Mouse (Mus musculus): ENCODE measurements at regions not wholly inside any gene's neighbourhood (a gene's known extent, or its start where the extent isn't known, plus 50 kb on each side); places are given as distances from the start of the nearest gene placed in this dataset.

DNA sequence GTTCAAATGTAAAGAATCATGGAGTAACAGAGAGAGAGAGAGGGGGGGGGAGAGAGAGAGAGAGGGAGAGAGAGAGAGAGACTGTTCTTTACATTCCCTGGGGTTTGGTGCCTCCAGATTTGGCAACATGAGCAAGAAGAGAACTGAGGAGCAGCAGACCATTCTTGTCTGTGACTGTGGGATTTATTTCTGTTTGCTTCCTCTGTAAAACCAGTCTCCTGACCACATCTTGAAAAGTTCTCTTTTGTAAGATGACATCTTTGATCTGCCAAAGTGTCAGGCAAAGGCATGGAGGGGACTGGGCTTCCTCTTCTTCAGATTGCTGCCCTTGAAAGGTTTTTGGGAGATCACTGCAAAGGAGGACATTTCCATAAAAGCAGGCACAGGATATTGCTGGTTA lies 376.3 kb downstream of the Kcnj2 start:
- DNase-seq (ENCODE audit: low read depth, low spot score) = no peak

DNA sequence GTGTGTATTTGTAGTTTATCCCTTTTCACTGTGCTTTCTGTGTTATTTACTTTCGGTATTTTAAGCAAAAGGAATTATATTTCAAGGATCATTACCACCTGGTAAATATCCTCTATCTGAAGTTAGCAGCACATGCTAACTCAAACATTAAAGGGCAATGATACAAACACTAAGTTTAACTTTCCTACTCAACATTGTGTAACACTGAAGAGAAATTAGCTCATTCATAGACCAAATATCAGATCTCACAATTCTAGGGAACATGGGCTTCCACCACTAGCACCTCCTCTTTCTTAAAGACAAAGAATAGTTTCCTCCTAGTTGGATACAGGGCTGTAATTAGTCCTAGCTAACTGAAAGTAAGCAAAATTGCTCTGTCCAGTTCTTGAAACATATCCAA lies 377.4 kb downstream of the Kcnj2 start:
- DNase-seq (ENCODE audit: low read depth, low spot score) = no peak

DNA sequence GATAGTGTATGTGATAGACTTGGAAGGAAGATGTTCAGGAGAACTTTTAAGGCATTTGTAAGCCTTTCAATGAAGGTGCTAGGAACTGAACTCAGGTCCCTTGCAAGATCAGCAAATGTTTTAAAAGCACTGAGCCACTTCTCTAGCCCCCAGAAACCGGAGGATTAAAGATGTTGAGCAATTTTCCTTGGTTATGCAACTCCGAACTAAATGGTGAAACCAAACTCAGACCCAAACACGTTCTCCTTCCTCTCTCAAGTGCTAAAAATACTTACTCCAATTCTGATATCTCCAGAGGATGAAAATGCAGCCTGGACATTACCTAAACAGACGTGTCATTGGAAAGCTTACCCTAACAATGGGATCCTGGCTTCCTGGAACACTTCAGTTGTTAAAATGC lies 378.8 kb downstream of the Kcnj2 start:
- DNase-seq (ENCODE audit: low read depth, low spot score) = no peak

DNA sequence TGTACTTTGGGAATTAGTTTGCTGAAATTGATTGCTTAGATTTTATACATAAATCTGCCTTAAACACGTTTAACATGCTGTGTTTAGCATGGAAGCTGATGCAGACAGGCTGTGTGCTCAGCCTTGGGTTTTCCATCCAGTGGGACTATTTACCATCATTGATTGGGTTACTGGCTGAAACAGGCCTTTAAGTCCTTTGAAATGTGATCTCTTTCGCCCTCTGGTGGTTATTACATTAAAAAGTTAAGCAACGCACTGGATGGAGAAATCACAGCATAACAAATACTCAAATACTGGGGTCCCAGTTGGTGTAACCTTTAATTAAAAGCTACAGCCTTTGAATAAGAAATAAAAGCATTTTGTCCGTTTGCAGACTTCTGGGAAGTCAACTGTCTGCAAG lies 379.8 kb downstream of the Kcnj2 start:
- DNase-seq (ENCODE audit: low read depth, low spot score) = no peak

DNA sequence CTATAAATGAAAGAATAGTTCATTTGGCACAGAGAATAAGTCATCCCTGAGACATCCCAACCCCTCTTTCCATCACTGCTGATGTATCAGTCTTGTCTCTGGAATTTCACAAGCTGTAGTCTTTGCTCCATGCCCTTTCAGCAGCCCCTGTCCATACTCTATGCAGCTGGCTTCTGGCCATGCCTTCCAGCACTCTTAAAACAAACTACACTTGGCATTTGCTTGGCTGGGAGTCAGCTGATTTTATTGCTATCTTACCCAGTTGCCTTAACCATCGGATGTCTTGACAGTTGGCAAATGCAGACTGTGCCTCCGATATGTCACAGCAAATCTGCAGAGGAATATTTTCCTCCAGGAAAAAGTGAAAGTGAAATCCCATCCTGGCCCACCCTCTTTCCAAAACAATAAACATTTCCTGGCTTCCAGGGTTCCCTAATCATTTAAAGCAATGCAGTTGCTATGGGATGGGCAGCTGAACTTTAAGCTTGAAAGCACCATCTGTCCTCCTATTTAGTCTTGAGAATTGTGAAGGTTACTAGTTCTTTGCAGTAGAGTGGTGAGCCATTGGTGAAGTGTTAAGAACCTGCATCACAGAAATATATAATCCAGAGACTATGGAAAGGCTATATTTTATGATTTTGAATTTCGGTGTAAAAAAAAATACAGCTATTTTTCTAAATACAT lies 385.0 kb downstream of the Kcnj2 start:
- DNase-seq (ENCODE audit: low read depth, low spot score) = peak; percentile 60

DNA sequence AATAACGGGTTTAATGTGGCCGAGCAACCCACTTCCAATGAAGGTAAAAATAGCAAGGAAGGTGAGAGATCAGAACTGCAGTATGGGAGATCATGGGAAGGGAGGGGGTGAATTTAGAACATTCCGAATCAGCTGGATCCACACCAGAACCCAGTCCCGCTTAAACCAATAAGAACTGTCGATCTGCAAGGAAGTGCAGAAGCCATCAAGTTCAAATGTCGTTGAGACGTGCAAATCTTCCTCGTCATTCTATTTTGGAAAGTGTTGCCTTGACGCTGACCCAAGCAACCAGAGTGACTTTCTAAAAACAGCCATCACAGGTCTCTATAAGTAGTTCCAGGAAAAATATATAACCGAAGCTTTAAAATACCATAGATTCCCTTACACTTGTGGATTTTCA lies 394.1 kb downstream of the Kcnj2 start:
- DNase-seq (ENCODE audit: low read depth, low spot score) = no peak

DNA sequence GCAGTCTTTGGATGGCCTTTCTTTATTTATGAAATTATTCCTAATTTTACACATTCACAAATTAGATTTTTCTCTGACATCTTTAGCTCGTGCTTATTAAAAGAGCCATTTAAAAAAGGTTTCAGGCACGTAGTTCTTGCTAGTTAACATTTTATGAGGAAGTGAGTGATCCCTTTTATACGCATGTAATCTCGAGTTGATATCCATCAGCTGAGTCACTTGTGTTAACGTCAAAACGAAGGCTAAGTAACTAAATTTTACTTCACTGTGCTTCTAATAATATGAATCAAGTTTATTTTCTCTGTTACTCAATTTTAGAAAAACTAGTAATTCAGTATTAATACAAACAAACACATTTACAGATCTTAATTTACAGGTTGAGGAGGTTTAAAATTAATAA lies 419.0 kb downstream of the Kcnj2 start:
- DNase-seq (ENCODE audit: low read depth, low spot score) = no peak

DNA sequence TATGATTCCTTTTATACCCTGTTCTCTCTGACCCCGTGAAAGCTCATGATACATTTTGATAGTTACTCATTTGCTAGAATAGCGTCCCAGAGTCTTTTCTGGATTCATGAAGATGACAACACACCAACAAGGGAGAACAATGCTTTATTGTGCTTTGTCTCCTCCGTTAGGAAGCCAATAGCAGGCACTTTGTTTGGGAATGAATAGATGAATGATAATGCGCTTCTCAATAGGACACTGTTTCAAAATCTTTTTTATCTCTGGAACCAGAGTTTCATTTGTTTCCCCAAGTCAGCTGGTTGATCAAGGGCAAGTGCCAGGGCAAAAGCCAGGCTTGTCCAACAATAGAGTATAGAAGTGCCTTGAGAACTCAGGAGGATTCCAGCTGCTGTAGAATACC lies 446.5 kb downstream of the Kcnj2 start:
- no peak for DNase-seq (ENCODE audit: low read depth, low spot score)

DNA sequence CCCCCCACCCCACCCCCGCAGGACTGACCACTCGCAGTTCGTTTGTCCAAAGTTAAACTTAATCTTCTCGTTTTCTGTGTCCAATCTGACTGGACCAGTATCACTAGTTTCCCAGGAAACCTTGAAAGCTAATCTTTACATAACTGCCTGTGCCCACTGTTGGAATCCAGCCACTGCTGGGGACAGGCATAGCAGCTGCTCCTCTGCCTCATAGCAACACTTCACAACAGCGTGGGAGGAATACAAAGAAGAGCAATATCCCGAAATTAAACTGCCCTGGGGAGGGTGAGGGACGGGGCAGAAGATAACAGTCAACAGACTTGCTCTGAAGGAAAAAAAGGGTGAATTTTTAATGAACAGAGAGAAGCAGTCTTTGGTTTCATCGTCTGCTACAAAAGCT lies 456.8 kb downstream of the Kcnj2 start:
- DNase-seq (ENCODE audit: low read depth, low spot score) = no peak

DNA sequence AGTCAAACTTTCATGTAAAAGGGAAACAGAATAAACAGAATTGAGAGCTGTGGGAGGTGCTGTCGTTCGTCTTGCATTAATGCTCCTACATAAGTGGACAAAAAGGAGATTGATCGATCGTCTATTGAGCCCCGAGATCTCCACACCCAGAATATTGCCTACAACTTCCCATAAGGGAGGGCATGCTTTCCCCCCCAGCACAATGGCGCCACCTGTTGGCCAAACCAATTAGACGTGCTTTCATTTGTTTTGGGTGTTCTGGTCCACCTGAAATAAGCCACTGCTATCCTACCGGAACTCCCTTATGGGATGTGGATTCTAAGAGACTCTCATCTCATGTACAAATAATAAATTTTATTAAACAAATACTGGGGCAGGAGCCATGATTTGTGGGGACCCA lies 457.5 kb downstream of the Kcnj2 start:
- DNase-seq (ENCODE audit: low read depth, low spot score) = no peak

DNA sequence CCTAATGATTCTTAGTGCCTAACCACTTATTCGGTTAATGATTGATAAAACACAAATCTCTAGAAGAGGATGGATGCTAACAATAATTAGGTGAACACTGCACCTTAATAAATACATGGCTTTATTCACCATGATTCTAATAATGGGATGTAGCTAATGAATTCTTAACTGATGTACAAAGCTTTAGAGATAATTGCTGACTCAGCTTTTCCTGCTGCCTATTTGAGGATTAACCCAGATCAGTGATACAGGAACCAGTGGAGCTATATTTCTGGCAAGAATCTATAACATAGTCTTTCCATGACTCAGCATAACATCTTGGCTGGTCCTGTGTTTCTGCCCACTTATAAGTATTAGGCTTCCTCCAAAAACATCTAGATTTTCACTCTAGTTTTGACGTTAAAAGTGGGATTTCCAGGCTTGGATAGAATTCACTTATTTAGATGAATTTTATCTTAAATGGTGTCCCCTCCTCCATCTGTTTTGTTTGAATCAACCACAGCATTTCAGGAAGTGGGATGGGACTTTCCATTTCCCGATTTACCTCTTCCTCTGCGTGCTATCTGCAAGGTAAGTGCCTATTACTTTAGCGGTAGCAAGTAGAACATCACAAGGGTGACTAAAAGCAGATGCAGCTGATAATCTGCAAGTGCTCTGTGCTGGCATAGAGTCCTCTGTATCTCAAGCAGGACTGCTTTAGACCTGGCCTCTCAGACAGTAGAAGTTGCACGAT lies 460.2 kb downstream of the Kcnj2 start:
- no peak for DNase-seq (ENCODE audit: low read depth, low spot score)

DNA sequence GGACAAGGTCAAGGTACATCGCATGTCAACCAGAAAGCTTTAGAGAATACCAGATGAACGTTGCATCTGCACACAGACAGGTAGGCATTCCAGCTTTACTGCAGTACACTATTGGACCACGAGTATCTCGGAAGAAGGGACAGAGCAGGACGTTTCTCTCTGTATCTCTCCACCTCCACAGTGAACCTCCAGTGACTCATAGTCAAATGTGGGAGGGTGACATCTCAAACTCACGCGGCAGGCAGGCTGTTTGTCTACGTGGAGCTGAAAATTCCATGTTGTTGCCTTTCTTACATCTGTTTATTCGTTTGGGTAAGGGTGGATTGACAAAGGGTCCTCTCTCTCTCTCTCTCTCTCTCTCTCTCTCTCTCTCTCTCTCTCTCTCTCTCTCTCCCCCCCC lies 463.6 kb downstream of the Kcnj2 start:
- DNase-seq (ENCODE audit: low read depth, low spot score) = no peak

DNA sequence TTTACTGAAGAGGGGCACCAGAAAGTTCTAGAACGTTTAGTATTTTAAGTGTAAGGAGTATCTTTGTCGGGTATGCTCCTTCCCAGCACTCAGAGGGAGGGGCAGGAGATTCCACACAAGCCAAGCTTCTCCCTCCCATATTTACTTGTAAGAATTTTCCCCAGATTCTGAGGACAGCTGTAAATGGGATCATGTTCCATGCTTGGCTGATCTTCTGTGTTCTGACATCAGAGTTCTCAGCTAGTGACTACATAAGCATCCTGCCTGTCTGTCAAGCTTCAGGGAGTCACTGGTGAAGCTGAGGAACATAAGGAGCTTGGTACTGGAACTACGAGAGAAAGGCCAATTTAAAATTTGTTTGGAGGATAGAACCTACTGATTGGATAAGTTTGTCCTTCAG lies 464.9 kb downstream of the Kcnj2 start:
- DNase-seq (ENCODE audit: low read depth, low spot score) = no peak

DNA sequence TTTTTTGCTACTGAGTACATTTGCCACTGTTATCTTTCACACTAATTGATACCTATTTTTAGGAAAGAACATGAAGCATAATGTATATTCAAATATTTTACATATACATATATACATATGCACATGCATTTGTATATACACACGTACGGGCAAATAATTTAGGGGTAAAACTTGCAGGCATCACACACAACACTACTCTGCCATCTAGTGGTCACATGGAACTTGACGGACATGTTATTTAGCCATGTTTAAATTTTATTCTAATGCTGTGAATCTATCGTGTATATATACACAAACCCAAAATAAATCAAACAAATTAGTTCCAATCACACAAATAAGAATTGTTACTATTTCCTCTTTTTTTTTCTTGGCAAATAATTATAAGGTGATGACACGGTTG lies 466.5 kb downstream of the Kcnj2 start:
- no peak for DNase-seq (ENCODE audit: low read depth, low spot score)

DNA sequence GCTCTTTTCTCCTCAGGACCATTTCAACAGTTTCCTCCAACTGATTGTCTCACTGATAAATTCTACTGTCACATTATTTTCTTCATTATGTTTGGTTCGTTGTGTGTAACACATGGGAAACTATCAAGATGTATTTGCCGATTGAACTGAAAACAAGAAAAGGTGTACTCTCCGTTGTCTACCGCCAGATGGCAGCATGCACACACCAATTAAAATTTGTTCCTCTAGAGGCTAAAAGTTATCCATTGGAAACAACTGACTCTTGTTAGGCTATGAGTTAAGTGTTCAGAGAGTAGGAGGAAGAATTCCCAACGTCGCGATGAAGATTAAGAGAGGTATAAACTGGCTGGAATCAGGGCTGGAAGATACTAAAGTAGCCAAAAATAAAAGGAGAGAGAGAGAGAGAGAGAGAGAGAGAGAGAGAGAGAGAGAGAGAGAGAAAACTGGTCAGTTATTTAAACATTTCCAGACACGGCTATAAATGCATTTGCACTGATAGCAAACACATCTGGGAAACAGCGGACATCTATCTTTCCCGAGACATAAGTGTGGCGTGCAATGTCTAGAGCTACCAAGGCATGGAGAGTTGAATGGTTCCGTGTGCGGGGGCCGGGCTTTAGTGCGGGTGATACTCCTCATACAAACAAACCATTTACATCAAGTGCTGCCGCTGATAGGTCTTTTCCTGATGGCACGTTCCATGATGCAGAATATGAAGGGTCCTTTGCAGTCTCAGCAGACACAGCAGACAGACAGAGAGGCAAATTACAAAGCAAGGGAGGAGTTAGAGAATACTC lies 470.3 kb downstream of the Kcnj2 start:
- DNase-seq (ENCODE audit: low read depth, low spot score) = no peak

DNA sequence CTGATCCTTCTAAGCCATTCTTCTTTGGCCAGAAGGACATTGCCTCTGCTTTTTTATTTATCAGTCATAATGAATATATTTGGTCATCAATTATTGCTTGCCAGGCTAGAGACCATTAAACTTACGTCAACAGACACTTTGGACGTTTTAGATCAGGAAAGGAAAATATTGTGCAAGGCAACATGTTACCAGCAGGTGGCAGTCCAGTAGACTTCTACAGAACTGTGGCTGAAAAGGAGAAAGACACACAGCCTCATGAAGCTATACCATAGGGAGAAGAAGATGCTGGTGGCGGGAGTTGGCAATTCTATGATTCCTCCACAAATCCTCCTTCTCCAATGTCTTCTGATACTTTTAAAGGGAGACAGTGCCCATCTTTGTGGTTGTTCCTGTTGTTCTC lies 471.7 kb downstream of the Kcnj2 start:
- no peak for DNase-seq (ENCODE audit: low read depth, low spot score)

DNA sequence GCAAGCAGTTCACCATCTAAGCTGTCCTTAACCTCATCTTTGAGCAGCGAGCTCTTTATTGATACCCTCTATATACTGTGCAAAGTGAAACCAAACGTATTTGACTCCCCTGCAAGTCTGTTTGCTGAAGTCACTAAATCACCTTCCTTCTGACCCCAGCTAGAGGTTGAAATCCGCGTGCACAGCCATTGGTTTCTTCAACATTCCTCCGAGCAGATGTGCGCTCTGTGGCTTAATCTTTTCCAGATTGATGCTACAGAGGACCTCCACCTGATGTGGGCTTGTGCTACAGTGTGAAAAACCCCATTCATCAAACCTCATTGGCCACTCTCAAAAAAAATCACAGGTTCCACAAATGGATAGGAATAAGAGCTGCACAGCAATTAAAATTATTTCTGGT lies 474.0 kb downstream of the Kcnj2 start:
- DNase-seq (ENCODE audit: low read depth, low spot score) = no peak

DNA sequence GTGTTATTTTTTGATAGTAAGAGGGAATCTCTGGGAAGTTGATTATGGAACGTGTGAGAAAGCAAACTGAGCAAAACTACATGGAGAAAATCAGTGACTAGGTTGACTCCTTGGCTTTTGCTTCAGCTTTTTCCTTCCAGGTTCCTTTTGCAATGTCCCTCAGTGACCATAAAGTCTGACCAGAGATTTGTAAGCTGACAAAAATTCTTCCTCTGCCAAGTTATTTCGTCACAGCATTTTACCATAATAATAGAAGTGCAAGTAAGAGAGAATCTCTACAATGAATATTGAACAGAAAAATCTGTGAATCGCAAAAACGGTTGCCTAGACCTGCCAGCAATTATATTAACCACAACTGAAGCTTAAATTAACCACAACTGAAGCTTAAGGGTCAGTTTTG lies 479.3 kb downstream of the Kcnj2 start:
- DNase-seq (ENCODE audit: low read depth, low spot score) = no peak

DNA sequence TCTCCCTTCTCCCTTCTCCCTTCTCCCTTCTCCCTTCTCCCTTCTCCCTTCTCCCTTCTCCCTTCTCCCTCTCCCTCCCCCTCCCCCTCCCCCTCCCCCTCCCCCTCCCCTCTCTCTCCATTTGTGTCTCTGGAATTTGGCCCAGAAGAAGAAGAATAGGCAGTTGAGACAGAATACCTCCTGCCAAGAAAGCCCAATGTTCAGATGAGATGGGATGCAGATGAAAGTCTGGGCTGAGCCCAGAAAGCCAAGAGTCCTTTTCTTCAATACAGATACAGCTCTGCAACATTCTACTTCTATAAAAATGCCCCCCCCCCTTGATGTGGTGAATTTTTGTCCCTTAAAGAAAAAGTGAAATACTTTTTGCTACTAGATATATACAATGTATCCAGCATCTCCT lies 489.2 kb downstream of the Kcnj2 start:
- no peak for DNase-seq (ENCODE audit: low read depth, low spot score)

DNA sequence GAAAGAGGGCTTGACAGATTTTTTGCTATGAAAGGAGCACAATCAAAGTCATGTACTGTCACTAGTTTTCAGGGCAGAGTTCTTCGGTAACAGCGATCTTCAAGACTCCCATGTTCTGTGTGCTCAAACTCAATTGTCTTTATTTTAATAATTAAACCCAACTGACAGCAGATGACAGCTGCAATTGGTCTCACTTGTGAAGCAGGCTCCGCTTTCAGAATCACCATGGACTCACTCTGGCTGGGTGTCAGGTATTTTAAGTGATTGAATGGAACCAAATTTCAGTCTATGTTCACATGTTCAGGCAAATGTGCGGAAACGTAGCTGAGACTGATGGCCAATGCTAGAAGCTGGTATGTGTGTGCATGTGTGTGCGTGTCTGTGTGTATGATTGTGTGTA lies 489.7 kb downstream of the Kcnj2 start:
- no peak for DNase-seq (ENCODE audit: low read depth, low spot score)

DNA sequence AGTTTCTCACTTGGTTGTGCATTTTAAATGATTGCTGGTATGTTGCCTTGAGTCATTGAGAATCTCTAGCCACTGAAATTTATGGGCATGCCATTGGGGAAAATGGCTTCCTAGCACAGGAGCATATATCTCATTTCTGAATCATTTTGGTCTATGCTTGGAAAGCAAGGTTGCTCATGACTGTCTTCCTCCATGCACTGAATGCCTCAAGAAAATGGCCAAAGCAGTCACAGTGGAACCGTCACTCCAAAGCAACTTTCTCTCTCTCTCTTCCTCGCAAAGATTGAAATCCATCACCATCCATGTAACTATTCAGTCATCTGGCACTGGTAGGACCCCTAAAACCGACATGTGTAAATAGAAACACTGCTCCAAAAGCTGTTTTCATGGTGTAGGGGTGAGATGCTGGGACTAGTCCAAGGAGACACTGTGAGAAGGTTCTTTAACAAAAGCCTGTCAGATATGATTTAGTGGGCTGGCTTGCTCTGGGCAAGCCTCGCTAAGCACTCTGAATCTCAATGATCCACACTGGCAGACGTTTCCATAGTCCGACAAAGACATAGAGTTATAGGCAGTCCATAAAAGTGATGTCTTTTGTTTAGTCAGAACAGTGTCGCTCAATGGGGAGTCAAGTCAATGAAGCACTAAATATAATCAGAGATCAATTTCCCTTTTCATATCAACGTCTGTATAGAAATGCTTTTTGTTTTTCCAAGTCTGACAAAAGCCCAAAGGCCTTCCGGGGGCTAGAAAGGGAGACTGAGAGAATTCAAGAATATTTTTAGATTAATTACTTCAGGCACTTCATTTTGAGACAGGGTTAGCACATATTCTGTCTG lies 492.6 kb downstream of the Kcnj2 start:
- no peak for DNase-seq (ENCODE audit: low read depth, low spot score)

DNA sequence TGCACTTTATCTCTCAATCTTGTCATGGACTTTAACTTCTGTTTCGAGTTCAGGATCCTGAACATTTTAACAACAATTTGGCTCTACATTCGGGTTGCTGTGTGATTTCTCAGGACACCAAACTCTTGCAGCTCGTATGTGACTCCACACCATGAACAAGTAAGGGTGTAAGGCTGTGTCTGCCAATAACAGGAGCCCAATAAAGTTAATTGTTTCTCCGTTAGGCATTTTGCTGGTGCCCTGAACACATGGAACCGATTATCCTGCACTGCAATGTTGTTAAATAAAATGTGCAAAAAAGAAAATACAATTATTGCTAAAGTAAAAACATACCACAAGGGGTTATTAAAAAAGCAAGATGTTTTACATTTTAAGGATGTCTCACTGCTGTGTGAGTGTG lies 497.2 kb downstream of the Kcnj2 start:
- DNase-seq (ENCODE audit: low read depth, low spot score) = no peak

All from brain, embryonic 18.5 days (tissue).